Mouse (Mus musculus) olfactory bulb, adult 2 months (tissue): ENCODE data around the gene Fignl1. TPM values are rescaled to one million over a fixed set of nuclear protein-coding genes. Genes with fewer than 3 reads are reported as not detected.

Source experiments
- H3K27ac ChIP-seq: fragments of 200-500 bp; 2 replicates; pipeline ENCODE4 v1.5.1; 2012; ENCODE audit warnings: low read depth, low read length; ENCODE audit not compliant: insufficient read depth
- H3K4me1 ChIP-seq: fragments of 200-500 bp; 2 replicates; pipeline ENCODE4 v1.6.1; 2012; ENCODE audit warnings: low read length; ENCODE audit not compliant: control insufficient read depth, insufficient read depth
- H3K4me3 ChIP-seq: fragments of 200-500 bp; 2 replicates; pipeline ENCODE4 v1.5.1; 2012; ENCODE audit warnings: mild to moderate bottlenecking, low read depth, low read length, moderate library complexity; ENCODE audit not compliant: insufficient read depth
- CTCF ChIP-seq: fragments of 200-500 bp; IDR thresholded peaks from 2 replicates; pipeline ENCODE4 v1.5.1; 2012; ENCODE audit warnings: low read depth, mild to moderate bottlenecking, low read length, moderate library complexity; ENCODE audit not compliant: insufficient read depth
- POLR2A ChIP-seq: fragments of 200-500 bp; IDR thresholded peaks from 2 replicates; pipeline ENCODE4 v1.6.1; 2012; ENCODE audit warnings: mild to moderate bottlenecking, low read depth, low read length, moderate library complexity; ENCODE audit not compliant: insufficient read depth
- WGBS: fragments of 180-500 bp; shearing (Covaris S2); methylation state at CpG from one replicate; pipeline ENCODE4 v1.1.7; 2018; 5-methylcytosine and 5-hydroxymethylcytosine counted together
- polyA plus RNA-seq: library from polyadenylated mRNA; stranded (reverse); fragments of >200 nt; gene quantifications from 2 replicates; pipeline ENCODE4 v1.2.4, GENCODE M21; 2012; ENCODE audit warnings: low replicate concordance; ENCODE audit not compliant: missing spikeins, insufficient read depth, insufficient read length

Gene Fignl1
- polyA plus RNA-seq, 1 experiment, result not detected

DNA sequence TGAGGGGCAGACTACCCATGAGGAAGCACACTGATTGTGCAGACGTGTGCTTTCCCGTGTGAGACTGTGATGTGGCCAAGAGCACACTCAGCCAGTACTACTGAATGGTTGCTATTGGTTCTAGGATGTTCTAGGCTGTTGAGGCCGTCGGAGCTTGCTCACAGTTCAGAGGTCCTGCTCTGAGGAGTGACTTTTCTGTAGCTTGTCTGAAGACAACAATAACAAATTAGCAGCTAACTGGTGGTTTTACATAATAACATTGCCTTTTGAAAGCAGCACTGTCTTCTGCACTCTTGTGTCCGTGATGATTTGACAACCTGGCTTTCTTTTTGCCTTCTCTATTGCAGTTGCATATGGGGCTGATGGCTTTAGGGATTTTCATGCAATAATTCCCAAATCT, 68.2 kb downstream of the Fignl1 start:
- H3K4me1 ChIP-seq, result no peaks in the 10 kb centered on the region
- H3K27ac ChIP-seq, result no peak overlapping the region
- no peak overlapping the region for H3K4me3 ChIP-seq
- no peak for TF ChIP-seq CTCF
- no peak for TF ChIP-seq POLR2A
- WGBS, result 73% methylated on average over 5 of the region's 5 CpGs

DNA sequence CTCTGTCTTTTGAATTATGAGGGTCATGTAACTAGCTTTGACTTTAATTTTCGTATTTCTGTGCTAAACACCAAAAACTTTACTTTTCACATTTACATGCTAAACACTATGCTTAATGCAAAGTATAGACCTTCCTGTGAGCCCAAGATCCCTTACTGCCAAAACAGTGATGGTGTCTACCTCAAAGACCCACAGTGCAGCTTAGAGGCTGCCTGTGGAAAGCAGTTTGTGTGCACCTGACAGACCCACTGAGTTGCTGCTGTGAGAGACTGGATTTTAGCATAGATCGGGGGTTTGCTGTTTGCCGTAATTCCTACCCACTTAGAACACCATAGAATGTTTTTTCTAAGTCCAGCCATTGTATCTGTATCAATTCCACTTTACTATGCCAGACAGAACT, 69.7 kb downstream of the Fignl1 start:
- WGBS, result 91% methylated on average over 3 of the region's 3 CpGs
- TF ChIP-seq CTCF, result no peak
- TF ChIP-seq POLR2A, result no peak
- Histone ChIP-seq H3K4me1 (no peaks in the 10 kb centered on the region), H3K27ac (no peak overlapping the region), H3K4me3 (no peak overlapping the region)

DNA sequence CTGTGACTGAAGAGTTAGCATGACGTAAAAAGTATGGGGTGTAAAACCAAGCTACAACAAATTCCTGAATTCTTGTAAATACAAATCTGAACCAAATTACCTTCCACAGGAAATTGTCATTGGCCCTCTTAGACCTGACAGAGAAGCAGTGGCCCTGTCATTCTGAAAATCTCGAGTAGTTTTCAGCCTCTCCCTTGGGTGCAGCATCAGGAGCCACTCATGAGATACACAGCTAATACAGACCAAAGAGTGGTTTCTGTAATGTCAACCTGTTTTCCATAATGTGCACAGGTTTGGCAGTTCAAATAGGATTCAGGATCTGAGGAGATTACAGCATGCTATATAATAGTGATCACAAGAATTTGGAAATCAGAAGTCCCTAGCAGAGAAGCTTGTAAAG, 71.2 kb downstream of the Fignl1 start:
- no peak for TF ChIP-seq CTCF
- TF ChIP-seq POLR2A, result no peak
- H3K4me1 ChIP-seq, result no peaks in the 10 kb centered on the region
- no peak overlapping the region for H3K27ac ChIP-seq
- H3K4me3 ChIP-seq, result no peak overlapping the region
- WGBS, result 68% methylated on average over 2 of the region's 2 CpGs

Other genes starting within 250 kb of the Fignl1 start
- gene 4930512M02Rik, start 181.1 kb downstream of the Fignl1 start, polyA plus RNA-seq, result not detected in 2 replicates
- 59.5 TPM in 1 of 2 replicates, not detected in the other for gene Ikzf1, start 124.0 kb downstream of the Fignl1 start, polyA plus RNA-seq
- gene Ddc, start 89.2 kb upstream of the Fignl1 start, polyA plus RNA-seq, result not detected in 2 replicates
- not detected in 2 replicates for gene Grb10, start 229.7 kb upstream of the Fignl1 start, polyA plus RNA-seq